Mouse (Mus musculus) hindbrain, embryonic 10.5 days (tissue): Measurements from ENCODE around the gene Psmb11. TPM values are rescaled to one million over a fixed set of nuclear protein-coding genes. Genes with fewer than 3 reads are reported as not detected.

Experiments
- DNase-seq: peaks from one replicate; pipeline ENCODE4 v3.0.0-alpha.2; 2017; ENCODE audit warnings: low spot score
- H3K27ac ChIP-seq: fragments of 300-500 bp; sonication (generic); 2 replicates; pipeline ENCODE4 v1.5.1; 2016; ENCODE audit warnings: mild to moderate bottlenecking, moderate library complexity
- H3K27me3 ChIP-seq: fragments of 300-500 bp; sonication (generic); 2 replicates; pipeline ENCODE4 v1.6.1; 2016; ENCODE audit warnings: mild to moderate bottlenecking; ENCODE audit not compliant: poor library complexity, insufficient read depth, severe bottlenecking
- H3K36me3 ChIP-seq: fragments of 300-500 bp; sonication (generic); 2 replicates; pipeline ENCODE4 v1.6.1; 2016; ENCODE audit warnings: mild to moderate bottlenecking, moderate library complexity
- H3K4me1 ChIP-seq: fragments of 300-500 bp; sonication (generic); replicated peaks from 2 replicates; pipeline ENCODE4 v1.6.1; 2016; ENCODE audit warnings: mild to moderate bottlenecking
- H3K4me3 ChIP-seq: fragments of 300-500 bp; sonication (generic); 2 replicates; pipeline ENCODE4 v1.5.1; 2016; ENCODE audit warnings: mild to moderate bottlenecking, moderate library complexity
- H3K9me3 ChIP-seq: fragments of 300-500 bp; sonication (generic); 2 replicates; pipeline ENCODE4 v1.6.1; 2016; ENCODE audit warnings: mild to moderate bottlenecking, moderate library complexity
- WGBS: fragments of 180-500 bp; shearing (Covaris S2); methylation state at CpG from one replicate; pipeline ENCODE4 v1.1.7; 2016; 5-methylcytosine and 5-hydroxymethylcytosine counted together
- polyA plus RNA-seq: library from polyadenylated mRNA; unstranded; fragments of >200 nt; fragmentation: Nextera tagmentation; extraction: Ambion mirVana; gene quantifications from 2 replicates; pipeline ENCODE4 v1.2.1, GENCODE M21; 2016

Psmb11 gene
- polyA plus RNA-seq, 1 experiment from 2014 or later: 0.04 TPM

- no peak for DNase-seq
- H3K4me3 ChIP-seq: no peak overlapping the region
- no peaks in the 10 kb centered on the region for H3K27me3 ChIP-seq
- H3K36me3 ChIP-seq: peaks cover 94% of the 10 kb centered on the region
- H3K4me1 ChIP-seq: peaks cover 37% of the 10 kb centered on the region
- WGBS: 88% methylated on average over 4 of the region's 4 CpGs
- no peaks in the 10 kb centered on the region for H3K9me3 ChIP-seq
- H3K27ac ChIP-seq: no peak overlapping the region
These were observed 26.7 kb downstream of the Psmb11 start for GRCm38 (mm10) chr14:54647900-54648299.

DNA sequence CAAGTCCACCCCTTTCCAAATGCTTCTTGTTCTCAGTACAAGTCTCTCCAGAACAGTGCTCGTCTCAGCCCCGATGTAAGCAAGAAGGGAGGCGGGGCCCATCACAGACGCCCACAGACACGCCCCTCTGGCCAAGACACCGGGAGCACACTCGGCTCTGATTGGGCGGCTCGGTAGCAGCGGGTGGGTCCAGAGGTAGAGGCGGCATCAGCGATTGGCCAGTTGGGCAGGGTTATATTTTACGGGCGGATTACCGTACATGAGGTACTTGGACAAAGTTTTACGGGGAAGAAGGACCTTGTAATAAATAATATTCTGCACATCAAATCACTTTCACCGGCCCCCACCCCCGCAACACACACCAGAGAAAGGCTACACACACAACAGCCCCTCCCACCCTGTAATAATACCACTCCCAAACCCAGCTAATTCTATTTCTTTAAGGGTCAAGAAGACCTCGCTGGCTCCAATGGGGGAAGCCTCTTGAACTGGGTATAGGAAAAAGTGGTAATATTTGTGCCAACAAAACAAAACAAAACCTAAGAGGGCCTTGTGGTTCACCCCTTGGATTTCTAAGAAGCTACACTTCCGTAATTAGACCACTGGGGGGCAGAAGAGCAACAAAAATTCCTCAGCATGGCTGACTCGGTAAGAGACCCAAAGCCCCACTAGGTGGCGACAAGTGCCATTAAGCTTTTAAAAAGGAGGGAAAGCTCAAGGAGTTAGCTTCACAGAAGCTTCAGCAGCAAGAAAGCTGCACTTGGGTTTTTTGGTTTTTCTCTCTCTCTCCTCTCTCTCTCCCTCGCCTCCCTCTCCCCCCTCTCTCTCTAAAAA is 29.6 kb downstream of the Psmb11 start:
- Histone ChIP-seq H3K36me3 (peaks cover 84% of the 10 kb centered on the region), H3K27me3 (no peaks in the 10 kb centered on the region), H3K9me3 (no peaks in the 10 kb centered on the region), H3K4me3 (peak overlapping the region; percentile 61; the same call in 1 of the 2 replicates), H3K27ac (peak overlapping the region; percentile 41; the same call in 1 of the 2 replicates), H3K4me1 (peaks cover 47% of the 10 kb centered on the region)
- peak; percentile 86 for DNase-seq
- WGBS: 69% methylated on average over 23 of the region's 23 CpGs

DNA sequence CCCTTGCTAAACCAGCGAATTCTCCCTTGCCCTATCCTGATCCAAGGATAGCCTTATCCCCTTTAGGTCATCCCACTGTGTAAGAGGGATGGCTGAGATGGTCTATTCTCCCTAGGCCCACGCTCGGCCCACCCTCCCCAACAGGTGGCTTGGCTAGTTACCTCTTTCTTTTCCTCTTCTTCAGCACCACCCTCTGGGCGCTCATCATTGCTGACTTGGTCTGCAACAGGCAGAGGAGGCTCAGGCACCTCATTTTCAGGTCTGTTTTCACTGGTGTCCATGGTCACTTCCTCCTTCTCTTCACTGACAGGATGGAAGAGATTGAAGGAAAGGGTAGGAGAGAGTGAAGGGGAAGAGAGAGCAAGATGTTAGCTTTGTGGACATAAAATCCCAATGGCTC is 30.3 kb downstream of the Psmb11 start:
- Histone ChIP-seq H3K36me3 (peaks cover 84% of the 10 kb centered on the region), H3K27ac (peak overlapping the region; percentile 41; the same call in 1 of the 2 replicates), H3K27me3 (no peaks in the 10 kb centered on the region), H3K4me3 (peak overlapping the region; percentile 61; the same call in 1 of the 2 replicates), H3K9me3 (no peaks in the 10 kb centered on the region), H3K4me1 (peaks cover 47% of the 10 kb centered on the region)
- WGBS: 76% methylated on average over 4 of the region's 4 CpGs
- no peak for DNase-seq

DNA sequence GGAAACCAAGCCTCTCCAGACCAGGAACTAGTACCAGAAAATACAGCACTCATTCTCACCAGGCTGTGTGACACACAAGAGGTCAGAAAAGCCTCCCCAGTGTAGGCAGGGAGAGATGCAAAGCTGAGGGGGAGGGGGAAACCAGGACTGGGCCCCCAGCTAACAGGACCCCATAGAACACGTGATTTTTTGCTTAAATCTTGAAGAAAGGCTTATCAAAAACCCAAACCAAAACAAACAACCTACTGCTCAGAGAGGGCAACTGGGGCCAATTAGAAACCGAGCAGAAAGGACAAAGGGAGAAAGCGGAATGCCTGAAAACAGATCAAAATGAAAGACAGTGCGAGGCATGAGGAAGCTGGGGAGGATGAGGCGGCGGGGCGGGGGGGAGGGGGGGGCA is 31.6 kb downstream of the Psmb11 start:
- Histone ChIP-seq H3K36me3 (peaks cover 84% of the 10 kb centered on the region), H3K4me3 (peak overlapping the region; percentile 61), H3K9me3 (no peaks in the 10 kb centered on the region), H3K4me1 (peaks cover 47% of the 10 kb centered on the region), H3K27ac (peak overlapping the region; percentile 93), H3K27me3 (no peaks in the 10 kb centered on the region)
- 1% methylated on average over 7 of the region's 7 CpGs for WGBS
- no peak for DNase-seq

GRCm38 (mm10) chr14:54653496-54653895 is 32.3 kb downstream of the Psmb11 start:
- H3K36me3 ChIP-seq: peaks cover 84% of the 10 kb centered on the region
- H3K27me3 ChIP-seq: no peaks in the 10 kb centered on the region
- H3K27ac ChIP-seq: peak overlapping the region; percentile 93
- no peaks in the 10 kb centered on the region for H3K9me3 ChIP-seq
- peak; percentile 91 for DNase-seq
- WGBS: under 1% methylated on average over 12 of the region's 12 CpGs
- peaks cover 45% of the 10 kb centered on the region for H3K4me1 ChIP-seq
- peak overlapping the region; percentile 61 for H3K4me3 ChIP-seq

DNA sequence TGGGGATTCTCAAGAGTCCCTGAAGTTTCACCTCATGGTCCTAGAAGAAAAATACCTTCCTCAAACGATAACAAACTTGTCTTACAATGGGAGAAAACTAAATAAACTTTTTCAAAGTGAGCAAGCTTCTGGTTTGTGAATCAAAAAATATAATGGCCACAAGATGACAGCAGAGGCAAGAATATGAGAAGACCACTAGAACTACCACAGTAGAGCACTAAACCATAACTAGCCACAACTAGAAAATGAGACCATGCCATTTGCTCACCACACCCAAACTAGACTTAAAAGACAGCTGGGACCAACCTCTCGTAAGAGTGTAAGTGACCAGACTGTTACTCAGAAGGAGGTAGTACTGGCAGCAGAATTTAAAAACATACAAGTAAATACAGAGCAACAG is 38.8 kb downstream of the Psmb11 start:
- Histone ChIP-seq H3K9me3 (no peaks in the 10 kb centered on the region), H3K27me3 (no peaks in the 10 kb centered on the region), H3K4me1 (no peaks in the 10 kb centered on the region), H3K4me3 (no peak overlapping the region), H3K27ac (no peak overlapping the region), H3K36me3 (peaks cover 100% of the 10 kb centered on the region)
- DNase-seq: no peak
- WGBS: 95% methylated on average over 2 of the region's 2 CpGs

DNA sequence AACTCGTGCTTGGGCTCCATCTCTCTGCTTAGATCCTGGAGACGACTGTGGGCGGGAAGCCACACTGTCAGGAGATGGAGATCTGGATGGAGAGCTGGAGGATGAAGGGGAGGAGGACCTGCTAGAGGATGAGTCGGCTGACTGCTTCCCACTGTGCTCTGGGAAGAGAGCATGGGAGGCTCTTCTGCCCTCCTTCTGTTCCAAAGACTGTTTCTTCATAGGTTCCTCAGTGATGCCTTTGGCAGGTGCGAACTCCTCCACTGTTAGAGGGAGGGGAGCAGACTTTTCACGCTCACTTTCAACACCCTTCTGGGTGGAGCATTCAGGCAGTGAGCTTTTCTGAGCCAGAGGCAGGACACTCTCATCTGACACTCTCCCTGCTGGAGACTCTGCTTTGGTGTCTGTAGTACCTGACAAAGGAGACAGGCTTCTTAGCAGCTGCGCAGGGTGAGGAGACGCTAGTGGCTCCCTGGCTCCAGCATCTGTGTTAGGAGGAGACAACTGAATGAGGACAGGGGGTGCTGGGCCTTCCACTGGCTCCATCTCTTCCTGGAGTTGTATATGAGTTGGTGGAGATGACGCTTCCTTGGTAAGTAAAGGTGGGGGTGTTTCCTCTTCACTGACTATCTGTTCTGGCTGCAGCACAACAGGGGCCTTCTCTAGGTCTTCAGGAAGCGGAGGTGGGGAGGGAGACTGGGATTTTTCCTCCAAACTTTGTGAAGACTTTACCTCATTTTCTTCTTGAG is 43.4 kb downstream of the Psmb11 start:
- 94% methylated on average over 10 of the region's 10 CpGs for WGBS
- no peak overlapping the region for H3K27ac ChIP-seq
- no peaks in the 10 kb centered on the region for H3K9me3 ChIP-seq
- no peak overlapping the region for H3K4me3 ChIP-seq
- no peak for DNase-seq
- H3K27me3 ChIP-seq: no peaks in the 10 kb centered on the region
- no peaks in the 10 kb centered on the region for H3K4me1 ChIP-seq
- peaks cover 97% of the 10 kb centered on the region for H3K36me3 ChIP-seq

GRCm38 (mm10) chr14:54669381-54669780 is 48.1 kb downstream of the Psmb11 start:
- Histone ChIP-seq H3K36me3 (peaks cover 90% of the 10 kb centered on the region), H3K27ac (no peak overlapping the region), H3K9me3 (no peaks in the 10 kb centered on the region), H3K4me1 (no peaks in the 10 kb centered on the region), H3K4me3 (no peak overlapping the region), H3K27me3 (no peaks in the 10 kb centered on the region)
- WGBS: 81% methylated on average over 4 of the region's 4 CpGs
- DNase-seq: peak; percentile 45

GRCm38 (mm10) chr14:54674317-54674716 is 53.1 kb downstream of the Psmb11 start:
- DNase-seq: no peak
- no peaks in the 10 kb centered on the region for H3K9me3 ChIP-seq
- peaks cover 91% of the 10 kb centered on the region for H3K36me3 ChIP-seq
- H3K4me3 ChIP-seq: no peak overlapping the region
- no peaks in the 10 kb centered on the region for H3K4me1 ChIP-seq
- no peak overlapping the region for H3K27ac ChIP-seq
- H3K27me3 ChIP-seq: no peaks in the 10 kb centered on the region
- WGBS: 88% methylated on average over 2 of the region's 2 CpGs

DNA sequence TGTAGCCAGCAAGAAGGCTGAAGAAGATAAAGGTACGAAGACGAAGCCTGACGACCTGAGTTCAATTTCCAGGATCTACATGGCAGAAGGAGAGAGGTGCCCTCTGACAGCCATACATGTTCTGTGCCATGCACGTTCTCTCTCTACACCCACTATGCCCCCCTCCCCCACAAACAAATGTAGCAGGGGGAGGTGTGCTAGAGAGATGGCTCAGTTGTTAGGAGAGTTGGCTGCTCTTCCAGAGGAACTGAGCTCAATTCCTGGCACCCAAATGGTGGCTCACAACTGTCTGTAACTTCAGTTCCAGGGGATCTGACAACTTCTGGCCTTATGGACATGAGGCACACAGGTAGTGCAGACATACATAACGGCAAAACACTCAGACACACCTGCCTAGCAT is 55.1 kb downstream of the Psmb11 start:
- no peak overlapping the region for H3K27ac ChIP-seq
- peaks cover 95% of the 10 kb centered on the region for H3K36me3 ChIP-seq
- DNase-seq: no peak
- H3K27me3 ChIP-seq: no peaks in the 10 kb centered on the region
- no peaks in the 10 kb centered on the region for H3K9me3 ChIP-seq
- no peak overlapping the region for H3K4me3 ChIP-seq
- whole genome bisulfite sequencing: 87% methylated on average over 5 of the region's 5 CpGs
- H3K4me1 ChIP-seq: no peaks in the 10 kb centered on the region

GRCm38 (mm10) chr14:54678657-54679304 is 57.5 kb downstream of the Psmb11 start:
- Histone ChIP-seq H3K36me3 (peaks cover 95% of the 10 kb centered on the region), H3K4me3 (no peak overlapping the region), H3K27me3 (no peaks in the 10 kb centered on the region), H3K4me1 (no peaks in the 10 kb centered on the region), H3K9me3 (no peaks in the 10 kb centered on the region), H3K27ac (no peak overlapping the region)
- no peak for DNase-seq
- WGBS: 88% methylated on average over 16 of the region's 16 CpGs
